Mouse (Mus musculus): ENCODE measurements around the gene Tbk1. TPM values are rescaled to one million over a fixed set of nuclear protein-coding genes. Genes with fewer than 3 reads are reported as not detected.

Gene Tbk1
- polyA plus RNA-seq, 1 experiment from 2014 or later, result 30.7 TPM

DNA sequence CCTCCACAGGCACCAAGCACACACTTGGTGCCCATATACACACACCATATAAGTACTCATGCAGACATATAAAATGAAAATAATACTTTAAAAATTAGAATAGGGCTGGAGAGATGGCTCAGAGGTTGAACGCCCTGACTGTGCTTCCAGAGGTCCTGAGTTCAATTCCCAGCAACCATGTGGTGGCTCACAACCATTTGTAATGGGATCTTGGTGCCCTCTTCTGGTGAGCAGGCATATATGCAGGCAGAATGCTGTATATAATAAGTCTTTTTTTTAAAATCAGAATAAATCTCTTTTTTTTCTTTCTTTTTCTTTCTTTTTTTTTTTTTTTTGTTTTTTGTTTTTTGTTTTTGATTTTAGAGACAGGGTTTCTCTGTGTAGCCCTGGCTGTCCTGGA lies 57.3 kb downstream of the Tbk1 start:
- 96% methylated on average over 1 of the region's 1 CpGs for WGBS
- no peaks in the 10 kb centered on the region for H3K27me3 ChIP-seq (ENCODE audit: control insufficient read depth, insufficient read depth, low read length)
- ATAC-seq (ENCODE audit: insufficient number of reproducible peaks, low FRiP score, low TSS enrichment, low read depth) (no peak), DNase-seq (ENCODE audit: low spot score) (no peak)
- no peak overlapping the region for H3K27ac ChIP-seq (replicated peaks; ENCODE audit: low read depth, low read length)
- no peak overlapping the region for H3K4me2 ChIP-seq (ENCODE audit: low read depth, severe bottlenecking)
- H3K36me3 ChIP-seq (ENCODE audit: control insufficient read depth, insufficient read depth, low read length), result no peaks in the 10 kb centered on the region
- H3K4me3 ChIP-seq (ENCODE audit: low read depth, low read length), result no peak overlapping the region
- H3K4me1 ChIP-seq (ENCODE audit: control insufficient read depth, insufficient read depth, low read length), result peaks cover 5% of the 10 kb centered on the region; the same call in 1 of the 2 replicates
- no peak overlapping the region for H3K9ac ChIP-seq (ENCODE audit: low read length)
- no peaks in the 10 kb centered on the region for H3K9me3 ChIP-seq (ENCODE audit: control insufficient read depth, low read length)

DNA sequence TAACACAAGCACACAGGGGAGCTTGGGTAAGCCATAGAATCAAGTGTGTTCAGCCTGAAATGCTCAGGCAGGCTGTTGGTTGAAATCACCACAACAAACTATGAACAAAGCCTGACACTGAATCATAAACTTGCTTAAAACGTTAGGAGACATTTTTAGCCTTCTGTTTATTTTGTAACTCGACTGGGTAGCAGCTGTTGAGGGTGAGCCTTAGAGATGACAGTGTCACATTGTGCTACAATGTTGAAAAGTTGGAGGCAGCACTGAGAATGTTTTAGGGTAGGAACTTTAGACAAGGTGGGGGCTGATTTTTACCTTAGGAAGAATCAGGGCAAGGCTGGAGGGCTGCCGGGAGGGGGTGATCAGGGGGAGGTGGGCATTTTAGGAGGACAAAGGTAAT lies 58.1 kb downstream of the Tbk1 start:
- no peak for DNase-seq (ENCODE audit: low spot score)
- no peak for ATAC-seq (ENCODE audit: insufficient number of reproducible peaks, low FRiP score, low TSS enrichment, low read depth)

DNA sequence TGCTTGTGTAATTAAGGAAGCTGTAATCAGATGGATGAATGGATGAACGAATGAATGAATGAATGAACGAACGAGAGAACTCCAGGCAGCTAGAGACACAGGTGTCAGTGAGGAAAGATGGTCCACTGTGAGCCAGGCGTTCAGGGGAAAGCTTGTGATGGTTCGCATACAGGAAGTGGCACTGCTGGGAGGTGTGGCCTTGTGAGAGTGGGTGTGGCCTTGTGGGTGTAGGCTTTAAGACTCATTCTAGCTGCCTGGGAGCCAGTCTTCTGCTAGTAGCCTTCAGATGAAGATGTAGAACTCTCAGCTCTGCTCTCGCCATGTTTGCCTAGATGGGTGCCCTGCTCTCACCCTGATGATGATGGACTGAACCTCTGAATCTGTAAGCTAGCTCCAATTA lies 59.5 kb downstream of the Tbk1 start:
- Histone ChIP-seq H3K9me3 (ENCODE audit: control insufficient read depth, low read length) (no peaks in the 10 kb centered on the region), H3K27me3 (ENCODE audit: control insufficient read depth, insufficient read depth, low read length) (no peaks in the 10 kb centered on the region), H3K36me3 (ENCODE audit: control insufficient read depth, insufficient read depth, low read length) (no peaks in the 10 kb centered on the region), H3K9ac (ENCODE audit: low read length) (no peak overlapping the region), H3K4me2 (ENCODE audit: low read depth, severe bottlenecking) (no peak overlapping the region), H3K27ac (replicated peaks; ENCODE audit: low read depth, low read length) (no peak overlapping the region), H3K4me1 (ENCODE audit: control insufficient read depth, insufficient read depth, low read length) (peaks cover 2% of the 10 kb centered on the region; the same call in 1 of the 2 replicates), H3K4me3 (ENCODE audit: low read depth, low read length) (no peak overlapping the region)
- ATAC-seq (ENCODE audit: insufficient number of reproducible peaks, low FRiP score, low TSS enrichment, low read depth) (no peak), DNase-seq (ENCODE audit: low spot score) (no peak)
- WGBS, result 87% methylated on average over 6 of the region's 6 CpGs

More for the DNA sequence above, 58.1 kb downstream of the Tbk1 start:
- H3K27ac ChIP-seq (replicated peaks; ENCODE audit: low read depth, low read length), result no peak overlapping the region
- no peaks in the 10 kb centered on the region for H3K9me3 ChIP-seq (ENCODE audit: control insufficient read depth, low read length)
- no peak overlapping the region for H3K4me2 ChIP-seq (ENCODE audit: low read depth, severe bottlenecking)
- no peaks in the 10 kb centered on the region for H3K27me3 ChIP-seq (ENCODE audit: control insufficient read depth, insufficient read depth, low read length)
- WGBS, result 89% methylated on average over 3 of the region's 3 CpGs
- peaks cover 5% of the 10 kb centered on the region; the same call in 1 of the 2 replicates for H3K4me1 ChIP-seq (ENCODE audit: control insufficient read depth, insufficient read depth, low read length)
- no peak overlapping the region for H3K9ac ChIP-seq (ENCODE audit: low read length)
- H3K4me3 ChIP-seq (ENCODE audit: low read depth, low read length), result no peak overlapping the region
- H3K36me3 ChIP-seq (ENCODE audit: control insufficient read depth, insufficient read depth, low read length), result no peaks in the 10 kb centered on the region

DNA sequence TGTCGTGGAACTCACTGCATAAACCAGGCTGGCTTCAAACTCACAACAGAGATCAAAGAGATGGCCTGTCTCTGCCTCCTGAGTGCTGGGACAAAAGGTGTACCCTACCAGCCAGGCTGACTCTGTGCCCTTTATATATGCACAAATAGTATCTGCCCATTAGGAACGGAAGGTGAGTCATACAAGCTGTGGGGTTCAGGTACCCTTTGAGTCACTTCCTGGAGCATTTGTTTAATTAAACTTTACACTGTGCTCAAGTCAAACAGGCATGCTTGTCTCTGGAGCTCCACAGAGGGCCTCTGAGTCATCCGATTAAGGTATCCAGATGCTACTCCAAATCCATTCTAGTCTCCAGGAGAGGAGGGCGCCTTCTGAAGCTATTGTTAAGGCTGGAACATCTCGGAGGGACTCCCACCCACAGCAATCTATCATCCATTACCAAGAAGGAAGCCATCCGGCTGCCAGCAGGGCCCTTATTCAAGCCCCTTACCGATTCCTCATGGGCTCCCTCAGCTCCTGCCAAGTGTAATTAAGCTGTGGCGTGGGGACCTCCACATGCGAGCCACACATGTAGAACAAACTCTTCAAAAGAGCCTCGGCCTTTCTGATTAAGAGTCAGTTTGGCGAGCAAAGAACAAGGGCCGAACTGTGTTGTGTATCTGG lies 65.5 kb downstream of the Tbk1 start:
- WGBS, result 24% methylated on average over 12 of the region's 12 CpGs
- ATAC-seq (ENCODE audit: insufficient number of reproducible peaks, low FRiP score, low TSS enrichment, low read depth) (no peak), DNase-seq (ENCODE audit: low spot score) (no peak)
- H3K9me3 ChIP-seq (ENCODE audit: control insufficient read depth, low read length), result no peaks in the 10 kb centered on the region
- H3K4me2 ChIP-seq (ENCODE audit: low read depth, severe bottlenecking), result no peak overlapping the region
- H3K27me3 ChIP-seq (ENCODE audit: control insufficient read depth, insufficient read depth, low read length), result no peaks in the 10 kb centered on the region
- H3K27ac ChIP-seq (replicated peaks; ENCODE audit: low read depth, low read length), result no peak overlapping the region
- H3K9ac ChIP-seq (ENCODE audit: low read length), result no peak overlapping the region
- peaks cover 11% of the 10 kb centered on the region for H3K4me1 ChIP-seq (ENCODE audit: control insufficient read depth, insufficient read depth, low read length)
- no peaks in the 10 kb centered on the region for H3K36me3 ChIP-seq (ENCODE audit: control insufficient read depth, insufficient read depth, low read length)
- no peak overlapping the region for H3K4me3 ChIP-seq (ENCODE audit: low read depth, low read length)

DNA sequence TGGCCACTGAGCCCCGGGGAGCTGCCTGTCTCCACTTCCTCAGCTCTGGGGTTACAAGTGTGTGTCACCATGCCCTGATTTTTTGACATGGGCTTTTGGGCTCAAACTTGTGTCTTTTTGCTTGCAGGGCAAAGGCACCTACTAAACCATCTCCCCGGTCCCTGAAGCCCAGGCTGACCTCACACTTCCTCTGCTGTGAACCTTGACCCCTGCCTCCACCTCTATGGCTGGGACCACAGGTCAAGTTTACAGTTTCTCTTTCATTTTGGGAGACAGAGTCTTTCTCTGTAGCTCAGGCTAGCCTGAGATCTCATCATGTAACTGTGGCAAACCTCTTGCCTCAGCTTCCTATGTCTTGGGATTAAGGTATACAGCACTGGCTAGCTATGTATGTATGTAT lies 66.9 kb downstream of the Tbk1 start:
- Histone ChIP-seq H3K4me3 (ENCODE audit: low read depth, low read length) (no peak overlapping the region), H3K36me3 (ENCODE audit: control insufficient read depth, insufficient read depth, low read length) (no peaks in the 10 kb centered on the region), H3K4me2 (ENCODE audit: low read depth, severe bottlenecking) (no peak overlapping the region), H3K4me1 (ENCODE audit: control insufficient read depth, insufficient read depth, low read length) (peaks cover 13% of the 10 kb centered on the region), H3K27me3 (ENCODE audit: control insufficient read depth, insufficient read depth, low read length) (no peaks in the 10 kb centered on the region), H3K9me3 (ENCODE audit: control insufficient read depth, low read length) (no peaks in the 10 kb centered on the region), H3K27ac (replicated peaks; ENCODE audit: low read depth, low read length) (no peak overlapping the region), H3K9ac (ENCODE audit: low read length) (no peak overlapping the region)
- DNase-seq (ENCODE audit: low spot score), result no peak
- WGBS, result 25% methylated on average over 2 of the region's 2 CpGs
- ATAC-seq (ENCODE audit: insufficient number of reproducible peaks, low FRiP score, low TSS enrichment, low read depth), result no peak

DNA sequence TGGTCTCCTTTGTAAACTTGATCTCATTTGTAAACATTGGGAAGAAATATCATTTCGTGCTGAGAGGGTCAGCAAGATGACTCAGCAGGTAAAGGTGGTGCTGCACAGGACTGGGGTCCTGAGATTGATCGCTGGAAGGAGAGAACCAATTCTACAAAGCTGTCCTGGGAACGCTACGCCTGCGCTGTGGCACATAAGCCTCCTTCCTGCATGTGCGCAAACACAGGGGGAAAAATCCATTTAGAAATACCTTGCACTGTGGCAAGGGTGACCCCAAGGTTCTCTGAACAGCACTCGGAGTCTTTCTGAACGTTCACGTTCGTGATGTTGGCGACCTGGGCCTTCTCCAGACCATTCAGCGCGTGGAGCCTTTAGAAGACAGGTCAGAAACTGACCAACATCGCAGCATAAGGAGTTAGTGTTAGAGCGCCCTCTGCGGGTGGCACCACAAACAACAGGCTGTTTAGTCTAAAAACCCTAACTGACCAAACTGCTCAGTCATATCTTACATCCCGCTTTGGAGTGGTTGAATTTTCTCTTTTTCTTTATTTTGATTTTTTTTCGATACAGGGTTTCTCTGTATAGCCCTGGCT lies 70.5 kb downstream of the Tbk1 start:
- peak; percentile 91 for DNase-seq (ENCODE audit: low spot score)
- no peak overlapping the region for H3K9ac ChIP-seq (ENCODE audit: low read length)
- H3K4me1 ChIP-seq (ENCODE audit: control insufficient read depth, insufficient read depth, low read length), result peaks cover 7% of the 10 kb centered on the region; the same call in 1 of the 2 replicates
- no peaks in the 10 kb centered on the region for H3K9me3 ChIP-seq (ENCODE audit: control insufficient read depth, low read length)
- 29% methylated on average over 18 of the region's 18 CpGs for WGBS
- H3K27me3 ChIP-seq (ENCODE audit: control insufficient read depth, insufficient read depth, low read length), result no peaks in the 10 kb centered on the region
- ATAC-seq (ENCODE audit: insufficient number of reproducible peaks, low FRiP score, low TSS enrichment, low read depth), result no peak
- H3K4me3 ChIP-seq (ENCODE audit: low read depth, low read length), result no peak overlapping the region
- H3K27ac ChIP-seq (replicated peaks; ENCODE audit: low read depth, low read length), result no peak overlapping the region
- H3K4me2 ChIP-seq (ENCODE audit: low read depth, severe bottlenecking), result no peak overlapping the region
- H3K36me3 ChIP-seq (ENCODE audit: control insufficient read depth, insufficient read depth, low read length), result no peaks in the 10 kb centered on the region

DNA sequence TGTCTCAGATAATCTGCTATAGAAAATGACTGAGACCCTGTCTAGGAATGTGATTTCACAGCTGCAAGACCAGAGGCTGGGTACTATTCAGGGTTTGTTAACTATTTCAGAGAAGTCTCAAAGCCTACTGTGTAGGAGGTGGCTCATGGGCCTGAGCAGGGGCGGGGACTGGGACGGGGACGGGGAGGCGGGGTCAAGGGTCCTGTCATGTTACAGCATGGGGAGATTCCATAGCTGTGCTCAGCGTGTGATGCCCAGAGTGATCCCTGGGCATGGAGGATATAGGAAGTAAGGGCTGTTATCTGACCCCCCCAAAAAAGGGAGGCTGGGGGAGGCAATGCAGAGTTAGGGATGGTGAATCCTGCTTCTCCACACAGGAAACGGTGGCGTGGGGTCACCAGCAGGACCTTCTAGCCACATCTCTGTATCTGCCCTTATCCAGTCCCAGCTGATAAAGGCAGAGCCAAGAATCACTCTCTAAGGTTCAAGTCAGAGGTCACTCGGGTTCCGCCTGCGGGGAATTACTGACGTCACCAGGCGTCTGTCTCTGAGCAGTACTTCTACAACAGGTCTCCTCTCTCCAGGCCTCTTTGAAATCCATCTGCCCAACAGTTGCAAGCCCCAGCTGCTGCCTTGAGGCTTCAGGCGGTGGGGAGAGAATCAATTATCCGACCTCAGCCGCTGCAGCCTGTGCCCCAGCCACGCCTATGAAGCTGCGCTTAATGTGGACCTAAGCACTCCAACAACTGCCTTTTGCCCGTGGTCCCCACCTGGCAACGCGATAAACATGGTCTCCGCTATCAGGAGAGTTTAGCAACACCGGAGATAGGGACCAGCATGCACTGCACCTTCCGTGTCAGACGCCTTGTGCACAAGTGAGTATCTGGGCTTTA lies 76.6 kb downstream of the Tbk1 start:
- peak; percentile 17; the same call in 1 of the 2 replicates for ATAC-seq (ENCODE audit: insufficient number of reproducible peaks, low FRiP score, low TSS enrichment, low read depth)
- H3K4me3 ChIP-seq (ENCODE audit: low read depth, low read length), result no peak overlapping the region
- peak overlapping the region; percentile 49; the same call in 1 of the 2 replicates for H3K27ac ChIP-seq (replicated peaks; ENCODE audit: low read depth, low read length)
- H3K9ac ChIP-seq (ENCODE audit: low read length), result 0 out of 2 replicates have a peak overlapping the region, but pooled peaks have one; percentile 44
- WGBS, result 24% methylated on average over 24 of the region's 24 CpGs
- no peaks in the 10 kb centered on the region for H3K27me3 ChIP-seq (ENCODE audit: control insufficient read depth, insufficient read depth, low read length)
- H3K4me1 ChIP-seq (ENCODE audit: control insufficient read depth, insufficient read depth, low read length), result peaks cover 22% of the 10 kb centered on the region
- DNase-seq (ENCODE audit: low spot score), result peak; percentile 69
- H3K9me3 ChIP-seq (ENCODE audit: control insufficient read depth, low read length), result no peaks in the 10 kb centered on the region
- no peaks in the 10 kb centered on the region for H3K36me3 ChIP-seq (ENCODE audit: control insufficient read depth, insufficient read depth, low read length)
- peak overlapping the region; percentile 27 for H3K4me2 ChIP-seq (ENCODE audit: low read depth, severe bottlenecking)

DNA sequence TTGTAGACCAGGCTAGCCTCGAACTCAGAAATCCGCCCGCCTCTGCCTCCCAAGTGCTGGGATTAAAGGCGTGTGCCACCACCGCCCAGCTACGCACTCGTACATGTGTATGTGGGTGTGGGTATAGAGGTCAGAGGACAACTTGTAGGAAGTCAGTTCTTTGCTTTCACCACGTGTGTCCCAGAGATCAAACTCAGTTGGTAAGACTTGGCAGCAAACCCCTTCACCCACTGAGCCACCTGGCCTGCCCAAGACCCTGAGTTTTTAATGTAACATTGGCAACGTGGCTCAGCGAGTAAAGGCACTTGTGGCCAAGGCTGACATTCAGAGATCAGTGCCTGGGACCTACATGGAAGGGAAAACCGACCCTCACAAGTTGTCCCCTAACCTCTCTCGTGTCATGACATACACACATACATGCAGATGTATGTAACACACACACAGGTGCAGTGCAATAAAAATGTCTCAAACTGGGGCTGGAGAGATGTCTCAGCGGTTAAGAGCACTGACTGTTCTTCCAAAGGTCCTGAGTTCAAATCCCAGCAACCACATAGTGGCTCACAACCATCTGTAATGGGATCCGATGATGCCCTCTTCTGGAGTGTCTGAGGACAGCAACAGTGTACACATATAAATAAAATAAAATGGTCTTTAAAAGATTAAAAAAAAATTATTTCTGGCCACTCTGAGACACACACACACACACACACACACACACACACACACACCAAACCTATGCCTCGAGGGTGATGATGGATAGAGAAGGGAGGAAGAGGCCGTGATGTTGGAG lies 78.6 kb downstream of the Tbk1 start:
- ATAC-seq (ENCODE audit: insufficient number of reproducible peaks, low FRiP score, low TSS enrichment, low read depth), result no peak
- Histone ChIP-seq H3K9ac (ENCODE audit: low read length) (no peak overlapping the region), H3K27me3 (ENCODE audit: control insufficient read depth, insufficient read depth, low read length) (no peaks in the 10 kb centered on the region), H3K4me1 (ENCODE audit: control insufficient read depth, insufficient read depth, low read length) (peaks cover 25% of the 10 kb centered on the region), H3K36me3 (ENCODE audit: control insufficient read depth, insufficient read depth, low read length) (no peaks in the 10 kb centered on the region), H3K4me3 (ENCODE audit: low read depth, low read length) (no peak overlapping the region), H3K27ac (replicated peaks; ENCODE audit: low read depth, low read length) (no peak overlapping the region), H3K4me2 (ENCODE audit: low read depth, severe bottlenecking) (no peak overlapping the region), H3K9me3 (ENCODE audit: control insufficient read depth, low read length) (no peaks in the 10 kb centered on the region)
- DNase-seq (ENCODE audit: low spot score), result no peak
- WGBS, result 89% methylated on average over 15 of the region's 16 CpGs
